Mouse (Mus musculus) liver, embryonic 16.5 days (tissue): Measurements from ENCODE around the gene Sdk1. TPM values are rescaled to one million over a fixed set of nuclear protein-coding genes. Genes with fewer than 3 reads are reported as not detected.

ENCODE experiments used
- ATAC-seq: fragments of 200-750 bp; cut with Nextera tagmentation; 2 replicates; pipeline ENCODE4 v1.8.0; 2017; ENCODE audit warnings: low read depth, mild to moderate bottlenecking, moderate number of reproducible peaks, moderate library complexity
- H3K27ac ChIP-seq: fragments of 300-500 bp; sonication (generic); 2 replicates; pipeline ENCODE4 v1.5.1; 2014; ENCODE audit warnings: mild to moderate bottlenecking, low read length
- H3K27me3 ChIP-seq: fragments of 300-500 bp; sonication (generic); 2 replicates; pipeline ENCODE4 v1.6.1; 2014; ENCODE audit warnings: low read depth, low read length, mixed read lengths; ENCODE audit not compliant: control insufficient read depth, insufficient read depth
- H3K36me3 ChIP-seq: fragments of 300-500 bp; sonication (generic); 2 replicates; pipeline ENCODE4 v1.6.1; 2014; ENCODE audit warnings: mild to moderate bottlenecking; ENCODE audit not compliant: control insufficient read depth, insufficient read depth
- H3K4me1 ChIP-seq: fragments of 300-500 bp; sonication (generic); 2 replicates; pipeline ENCODE4 v1.6.1; 2014; ENCODE audit warnings: low read depth, low read length, mixed read lengths; ENCODE audit not compliant: control insufficient read depth
- H3K4me2 ChIP-seq: fragments of 300-500 bp; sonication (generic); 2 replicates; pipeline ENCODE4 v1.6.1; 2014; ENCODE audit warnings: low read depth, low read length, mixed read lengths
- H3K4me3 ChIP-seq: fragments of 300-500 bp; sonication (generic); 2 replicates; pipeline ENCODE4 v1.5.1; 2014; ENCODE audit warnings: low read depth, mild to moderate bottlenecking, low read length
- H3K9ac ChIP-seq: fragments of 300-500 bp; sonication (generic); 2 replicates; pipeline ENCODE4 v1.6.1; 2014; ENCODE audit warnings: low read depth, low read length
- H3K9me3 ChIP-seq: fragments of 300-500 bp; sonication (generic); replicated peaks from 2 replicates; pipeline ENCODE4 v1.6.1; 2016; ENCODE audit warnings: low read length; ENCODE audit not compliant: control insufficient read depth
- WGBS: fragments of 180-500 bp; shearing (Covaris S2); extraction: QIAGEN DNeasy Blood & Tissue Kit; methylation state at CpG from one replicate; pipeline ENCODE4 v1.1.7; 2014; ENCODE audit not compliant: insufficient replicate concordance; 5-methylcytosine and 5-hydroxymethylcytosine counted together
- polyA plus RNA-seq: library from polyadenylated mRNA; unstranded; fragments of >200 nt; fragmentation: Nextera tagmentation; extraction: Ambion mirVana; gene quantifications from 2 replicates; pipeline ENCODE4 v1.2.1, GENCODE M21; 2015

Sdk1 gene
- polyA plus RNA-seq, 1 experiment from 2014 or later, result 0.22 TPM

DNA sequence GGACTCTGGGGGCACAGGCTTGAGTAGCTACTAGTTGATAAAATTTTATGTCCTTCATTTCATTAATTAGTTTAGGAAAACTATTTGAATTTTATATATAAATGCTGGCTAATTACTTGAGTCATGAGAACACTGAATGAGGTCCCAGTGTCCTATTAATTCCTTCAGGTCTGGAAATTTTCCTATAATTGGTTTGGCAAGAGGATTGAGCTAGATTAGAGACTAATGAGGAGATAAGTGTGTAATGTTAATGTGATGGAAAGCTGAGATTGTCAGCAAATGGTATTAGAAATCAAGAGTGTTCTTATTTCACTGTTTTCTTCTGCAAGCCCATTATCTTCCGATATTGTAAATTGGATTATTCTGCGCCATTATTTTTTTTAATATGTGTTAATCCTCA lies 192.0 kb downstream of the Sdk1 start:
- no peaks in the 10 kb centered on the region for H3K9me3 ChIP-seq
- H3K27ac ChIP-seq, result no peak overlapping the region
- no peak overlapping the region for H3K4me3 ChIP-seq
- H3K4me1 ChIP-seq, result no peaks in the 10 kb centered on the region
- no peaks in the 10 kb centered on the region for H3K36me3 ChIP-seq
- H3K27me3 ChIP-seq, result no peaks in the 10 kb centered on the region
- no peak for ATAC-seq
- H3K4me2 ChIP-seq, result no peak overlapping the region
- WGBS, result 73% methylated on average over 2 of the region's 2 CpGs
- no peak overlapping the region for H3K9ac ChIP-seq

DNA sequence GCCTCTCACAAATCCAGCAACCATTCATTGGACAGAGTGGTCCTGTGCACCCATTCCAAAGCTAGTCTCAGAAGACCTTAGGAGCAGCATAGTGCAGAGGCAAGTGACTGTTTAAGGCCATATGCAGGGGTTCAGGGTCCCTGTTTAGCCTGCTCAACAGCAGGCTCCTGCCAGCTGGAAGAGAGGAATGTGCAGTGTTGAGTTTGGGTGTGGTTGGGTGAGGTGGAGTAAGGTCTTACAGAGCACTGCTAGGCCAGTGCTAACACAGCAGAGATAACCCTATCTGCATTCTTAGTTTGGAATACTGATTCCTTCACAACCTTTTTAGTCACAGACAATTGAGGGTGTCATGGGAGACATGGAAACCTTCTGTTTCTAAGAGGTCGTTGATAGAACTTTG lies 206.0 kb downstream of the Sdk1 start:
- WGBS, result 39% methylated on average over 1 of the region's 1 CpGs
- H3K4me3 ChIP-seq, result no peak overlapping the region
- H3K9me3 ChIP-seq, result no peaks in the 10 kb centered on the region
- no peaks in the 10 kb centered on the region for H3K27me3 ChIP-seq
- H3K36me3 ChIP-seq, result no peaks in the 10 kb centered on the region
- ATAC-seq, result no peak
- H3K4me1 ChIP-seq, result no peaks in the 10 kb centered on the region
- no peak overlapping the region for H3K27ac ChIP-seq
- no peak overlapping the region for H3K4me2 ChIP-seq
- H3K9ac ChIP-seq, result no peak overlapping the region

DNA sequence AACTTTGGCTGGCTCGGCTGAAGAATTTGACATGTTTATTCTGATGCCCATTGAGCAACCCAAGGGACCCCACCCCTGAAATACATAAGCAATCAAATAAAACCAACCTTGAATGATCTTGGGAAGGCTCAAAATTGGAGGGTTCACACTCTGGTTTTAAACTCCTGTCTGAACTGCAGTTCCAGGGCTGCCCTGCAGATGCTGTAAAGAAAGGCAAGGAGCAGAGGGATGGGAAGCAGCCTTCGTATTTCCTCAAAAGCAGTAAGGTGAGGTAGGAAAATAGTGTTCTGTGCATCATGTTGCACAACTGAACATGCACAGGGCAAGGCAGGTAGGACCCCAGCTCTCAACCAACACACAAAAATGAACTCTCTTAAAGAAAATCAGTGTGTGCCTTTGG lies 222.1 kb downstream of the Sdk1 start:
- Histone ChIP-seq H3K4me3 (no peak overlapping the region), H3K27me3 (no peaks in the 10 kb centered on the region), H3K9ac (no peak overlapping the region), H3K27ac (no peak overlapping the region), H3K4me2 (no peak overlapping the region), H3K4me1 (no peaks in the 10 kb centered on the region), H3K9me3 (no peaks in the 10 kb centered on the region), H3K36me3 (no peaks in the 10 kb centered on the region)
- 60% methylated on average over 2 of the region's 2 CpGs for WGBS
- ATAC-seq, result no peak

DNA sequence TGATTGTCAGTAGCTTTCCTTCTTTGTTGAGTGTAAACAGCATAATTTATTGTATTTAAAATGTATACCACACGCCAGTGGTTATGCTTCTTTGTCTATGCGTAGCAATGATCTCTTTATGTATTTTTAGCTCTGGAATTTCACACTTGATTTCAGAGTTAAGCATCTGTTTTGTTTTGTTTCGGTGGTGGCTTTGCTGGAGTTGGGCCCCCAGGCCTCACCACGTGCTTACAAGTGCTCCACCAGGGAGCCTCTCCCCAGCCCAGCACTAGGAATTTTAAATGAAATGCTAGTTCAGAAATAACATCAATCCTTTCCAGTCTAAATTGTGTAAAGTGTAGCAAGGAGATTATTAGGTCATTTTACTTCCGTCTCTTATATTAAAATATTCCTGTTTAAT lies 227.5 kb downstream of the Sdk1 start:
- Histone ChIP-seq H3K9ac (no peak overlapping the region), H3K4me2 (no peak overlapping the region), H3K27me3 (no peaks in the 10 kb centered on the region), H3K4me1 (no peaks in the 10 kb centered on the region), H3K36me3 (no peaks in the 10 kb centered on the region), H3K4me3 (no peak overlapping the region), H3K9me3 (no peaks in the 10 kb centered on the region), H3K27ac (no peak overlapping the region)
- 51% methylated on average over 5 of the region's 5 CpGs for WGBS
- ATAC-seq, result no peak

DNA sequence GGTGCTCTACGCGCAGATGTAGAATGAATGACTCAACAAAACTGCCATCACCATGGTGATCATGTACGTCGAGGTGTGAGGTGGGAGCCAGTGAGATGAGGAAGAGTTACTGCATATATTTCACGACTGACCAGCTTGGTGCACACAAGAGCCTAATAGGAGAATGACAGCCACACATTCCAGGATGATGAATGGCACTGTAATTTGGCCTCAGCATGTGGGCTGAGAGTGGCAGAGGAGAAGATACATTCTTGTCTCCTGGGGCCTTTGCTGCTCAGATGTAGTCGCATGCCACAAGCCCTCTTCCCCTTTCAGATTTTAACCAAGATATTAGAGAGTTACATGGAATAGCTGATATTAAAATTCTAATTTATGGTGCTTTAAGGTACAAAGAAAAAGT lies 264.0 kb downstream of the Sdk1 start:
- Histone ChIP-seq H3K36me3 (no peaks in the 10 kb centered on the region), H3K4me2 (no peak overlapping the region), H3K9me3 (no peaks in the 10 kb centered on the region), H3K4me3 (no peak overlapping the region), H3K27ac (no peak overlapping the region), H3K27me3 (no peaks in the 10 kb centered on the region), H3K4me1 (no peaks in the 10 kb centered on the region), H3K9ac (no peak overlapping the region)
- WGBS, result 62% methylated on average over 6 of the region's 6 CpGs
- ATAC-seq, result no peak

DNA sequence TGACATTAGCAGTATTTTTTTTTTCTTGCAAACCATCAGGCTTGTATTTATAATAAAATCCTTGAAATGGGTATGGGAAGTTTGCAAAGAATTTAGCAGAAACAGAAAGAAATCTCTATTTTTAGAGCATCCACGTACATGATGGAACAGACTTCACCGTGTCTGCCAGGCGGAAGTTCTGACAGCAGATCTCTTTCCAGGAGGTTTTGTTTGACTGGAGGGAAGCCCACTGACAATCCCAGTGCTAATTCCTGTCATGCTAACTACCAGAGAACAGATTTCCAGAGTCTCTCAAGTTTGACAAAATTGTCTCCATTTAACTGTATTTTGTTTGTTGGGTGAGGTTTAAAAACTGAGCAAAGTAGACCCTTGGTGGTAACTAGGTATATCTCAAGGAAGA lies 265.1 kb downstream of the Sdk1 start:
- ATAC-seq, result no peak
- Histone ChIP-seq H3K4me3 (no peak overlapping the region), H3K9me3 (no peaks in the 10 kb centered on the region), H3K4me2 (no peak overlapping the region), H3K4me1 (no peaks in the 10 kb centered on the region), H3K9ac (no peak overlapping the region), H3K27me3 (no peaks in the 10 kb centered on the region), H3K36me3 (no peaks in the 10 kb centered on the region), H3K27ac (no peak overlapping the region)
- WGBS, result 69% methylated on average over 3 of the region's 3 CpGs

DNA sequence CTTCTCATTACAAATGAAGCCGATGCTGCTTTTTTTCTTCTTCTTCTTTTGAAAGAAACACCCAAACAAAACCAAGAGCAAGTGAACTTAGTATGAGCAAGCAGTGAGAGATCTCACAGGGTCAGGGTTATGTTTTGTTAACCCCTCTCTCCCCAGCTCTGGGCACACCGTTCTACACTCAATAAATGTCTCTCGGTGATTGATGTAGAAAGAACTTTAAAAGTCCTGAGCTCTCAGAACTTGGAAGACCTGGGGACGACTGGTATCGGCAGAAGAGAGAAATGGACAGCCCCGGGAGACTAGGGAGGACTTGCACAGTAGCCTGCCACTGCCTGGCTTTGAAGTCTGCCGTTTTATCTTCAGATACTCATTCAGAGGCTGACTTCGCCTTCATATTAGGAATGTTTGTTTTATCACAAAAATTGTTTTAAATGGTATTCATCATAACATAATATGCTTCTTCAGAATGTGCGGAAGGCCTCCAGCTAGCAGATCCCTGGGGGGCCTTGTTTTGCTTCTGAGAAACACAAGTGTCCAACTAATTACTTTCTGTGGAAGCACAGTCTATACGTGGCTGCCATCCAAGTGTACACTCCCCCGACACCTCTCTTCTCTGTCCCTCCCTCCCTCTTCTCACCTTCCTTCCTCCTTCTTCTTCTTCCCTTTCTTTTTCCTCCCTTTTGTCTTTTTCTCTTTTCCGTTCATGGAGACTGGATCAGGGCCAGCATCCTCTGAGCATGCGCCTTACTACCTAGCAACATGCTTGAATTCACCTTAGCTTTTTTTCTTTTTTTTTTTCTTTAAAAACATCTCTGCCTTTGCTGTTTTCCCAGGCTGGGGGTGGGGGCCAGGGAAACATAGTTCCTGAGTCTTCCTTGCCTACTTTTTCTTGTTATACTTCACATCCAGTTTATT lies 283.8 kb downstream of the Sdk1 start:
- Histone ChIP-seq H3K9ac (no peak overlapping the region), H3K27me3 (no peaks in the 10 kb centered on the region), H3K9me3 (no peaks in the 10 kb centered on the region), H3K4me2 (no peak overlapping the region), H3K36me3 (no peaks in the 10 kb centered on the region), H3K4me3 (no peak overlapping the region), H3K4me1 (no peaks in the 10 kb centered on the region), H3K27ac (no peak overlapping the region)
- WGBS, result 47% methylated on average over 13 of the region's 13 CpGs
- ATAC-seq, result no peak

DNA sequence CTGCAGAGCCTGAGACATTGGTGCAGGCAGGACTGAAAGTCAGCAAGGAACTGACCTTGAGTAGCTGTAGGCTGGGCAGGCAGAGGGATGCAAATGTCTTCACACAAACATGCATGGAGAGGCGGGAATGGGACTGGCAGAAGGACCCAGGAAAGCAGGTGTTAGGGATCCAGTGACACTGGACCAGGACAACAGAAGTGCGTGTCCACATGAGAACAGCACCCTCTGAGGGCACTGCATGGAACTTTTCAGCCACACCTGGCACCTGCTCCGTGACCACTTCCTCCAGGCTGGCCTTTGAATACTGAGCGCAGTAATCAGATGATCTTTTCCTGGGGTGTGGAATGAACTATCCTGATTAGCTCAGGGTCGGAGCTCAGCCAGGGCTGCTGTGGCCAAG lies 298.9 kb downstream of the Sdk1 start:
- Histone ChIP-seq H3K4me3 (no peak overlapping the region), H3K27ac (no peak overlapping the region), H3K36me3 (no peaks in the 10 kb centered on the region), H3K27me3 (no peaks in the 10 kb centered on the region), H3K4me2 (no peak overlapping the region), H3K9me3 (no peaks in the 10 kb centered on the region), H3K4me1 (no peaks in the 10 kb centered on the region), H3K9ac (no peak overlapping the region)
- no peak for ATAC-seq
- 34% methylated on average over 5 of the region's 5 CpGs for WGBS

DNA sequence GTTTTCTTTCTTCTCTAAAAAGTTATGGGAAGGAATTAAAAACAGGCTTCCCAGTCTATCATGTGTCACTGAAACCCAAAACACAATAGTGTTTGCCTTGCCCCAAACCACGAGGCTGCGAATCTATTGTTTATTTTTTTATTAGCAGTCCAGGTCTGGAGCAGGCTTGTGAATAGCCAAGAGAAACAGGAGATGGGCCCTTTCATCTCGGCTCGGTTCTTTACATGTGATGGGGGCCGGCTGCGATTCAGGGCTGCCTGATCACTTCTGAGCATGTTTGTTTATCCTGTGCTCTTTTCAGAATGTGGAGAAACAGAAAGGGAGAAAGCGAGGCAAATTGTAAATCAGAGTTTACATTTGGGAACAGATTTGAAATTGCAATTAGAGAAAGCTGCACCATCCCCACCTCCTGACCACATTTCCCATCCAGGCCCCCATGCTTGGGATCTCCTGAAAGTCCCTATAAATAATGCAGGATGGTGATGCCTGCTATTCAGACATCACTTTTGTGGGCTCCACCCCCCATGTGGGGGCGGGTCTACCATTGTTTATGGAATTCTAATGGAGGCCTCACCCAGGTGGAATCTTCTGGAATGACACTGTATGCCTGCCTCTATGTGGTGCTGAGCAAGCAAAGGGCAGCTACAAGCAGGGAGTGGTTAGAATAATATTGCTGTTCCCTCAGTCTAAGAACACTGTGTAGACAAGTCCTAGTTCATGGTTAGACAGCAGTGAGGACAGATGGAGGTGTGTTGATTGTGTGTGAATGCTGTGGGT lies 301.8 kb downstream of the Sdk1 start:
- H3K9me3 ChIP-seq, result no peaks in the 10 kb centered on the region
- H3K9ac ChIP-seq, result no peak overlapping the region
- ATAC-seq, result no peak
- WGBS, result 22% methylated on average over 8 of the region's 8 CpGs
- no peaks in the 10 kb centered on the region for H3K36me3 ChIP-seq
- H3K4me1 ChIP-seq, result no peaks in the 10 kb centered on the region
- H3K4me3 ChIP-seq, result no peak overlapping the region
- no peak overlapping the region for H3K27ac ChIP-seq
- no peaks in the 10 kb centered on the region for H3K27me3 ChIP-seq
- no peak overlapping the region for H3K4me2 ChIP-seq
